Mouse (Mus musculus) CH12.LX (cell line): Measurements from ENCODE around the gene Aaas. TPM values are rescaled to one million over a fixed set of nuclear protein-coding genes. Genes with fewer than 3 reads are reported as not detected.

ENCODE experiments used
- E2F4 ChIP-seq: IDR thresholded peaks from 2 replicates; pipeline ENCODE4 v1.6.1; 2011; ENCODE audit warnings: low read depth, low read length, improper control_type of control experiment; ENCODE audit not compliant: insufficient replicate concordance
- GABPA ChIP-seq: IDR thresholded peaks from 2 replicates; pipeline ENCODE4 v1.6.1; 2012; ENCODE audit warnings: low read depth, low read length, improper control_type of control experiment, inconsistent platforms; ENCODE audit not compliant: insufficient replicate concordance
- MAX ChIP-seq: IDR thresholded peaks from 2 replicates; pipeline ENCODE4 v1.6.1; 2011; ENCODE audit warnings: low read length, improper control_type of control experiment
- MYC ChIP-seq: IDR thresholded peaks from 2 replicates; pipeline ENCODE4 v1.6.1; 2011; ENCODE audit warnings: low read depth, mild to moderate bottlenecking, improper control_type of control experiment, low read length
- POLR2AphosphoS2 ChIP-seq: IDR thresholded peaks from 2 replicates; pipeline ENCODE4 v1.6.1; 2011; ENCODE audit warnings: low read depth, low read length, improper control_type of control experiment
- SIN3A ChIP-seq: IDR thresholded peaks from 2 replicates; pipeline ENCODE4 v1.6.1; 2012; ENCODE audit warnings: low read length, improper control_type of control experiment, inconsistent platforms
- SMC3 ChIP-seq: IDR thresholded peaks from 2 replicates; pipeline ENCODE4 v1.6.1; 2011; ENCODE audit warnings: low read depth, low read length, improper control_type of control experiment
- ZC3H11A ChIP-seq: IDR thresholded peaks from 2 replicates; pipeline ENCODE4 v1.6.1; 2012; ENCODE audit warnings: low read depth, mild to moderate bottlenecking, inconsistent platforms, low read length, improper control_type of control experiment
- polyA plus RNA-seq: library from polyadenylated mRNA; unstranded; fragments of >175 nt; gene quantifications from 2 replicates; pipeline ENCODE4 v1.2.1, GENCODE M21; 2012; ENCODE audit warnings: low read depth; ENCODE audit not compliant: insufficient read length
- total RNA-seq, 2 experiments: library from RNA; depleted of rRNA; stranded (reverse); fragments of 300-350 nt in 1 of 2; fragments of >200 nt in 1 of 2; gene quantifications; 2 replicates each; pipeline ENCODE4 v1.2.3; 2012 to 2014

The Aaas gene
- total and polyA plus RNA-seq, 3 experiments, result 98.3 to 266 (median 126) TPM

GRCm38 (mm10) chr15:102295633-102296367 is 54.8 kb downstream of the Aaas start, which contains the start of gene Espl1 (continued):
- TF ChIP-seq POLR2AphosphoS2 (peak; percentile 66; the same call in 1 of the 2 replicates), SIN3A (peak; percentile 98), MYC (peak; percentile 96), ZC3H11A (no peak), MAX (peak; percentile 99), GABPA (peak; percentile 77; the same call in 1 of the 2 replicates), E2F4 (peak; percentile 98), SMC3 (no peak)

Other genes starting within 250 kb of the Aaas start
Only the 20 nearest of the 21 such genes appear.
- 0.38 TPM in 1 of 2 replicates, not detected in the other for gene Igfbp6, start 206.4 kb downstream of the Aaas start, total RNA-seq (2012; rRNA removed)
- gene Igfbp6, start 206.4 kb downstream of the Aaas start, total RNA-seq (2014; rRNA removed), result not detected in 2 replicates
- gene Igfbp6, start 206.4 kb downstream of the Aaas start, polyA plus RNA-seq, result not detected in 2 replicates
- gene Soat2, start 200.2 kb downstream of the Aaas start, total RNA-seq (2012; rRNA removed), result 3.7 and 10.4 TPM in 2 replicates
- gene Soat2, start 200.2 kb downstream of the Aaas start, total RNA-seq (2014; rRNA removed), result 0.09 and 0.28 TPM in 2 replicates
- 0.56 and 0.65 TPM in 2 replicates for gene Soat2, start 200.2 kb downstream of the Aaas start, polyA plus RNA-seq
- gene Zfp740, start 147.5 kb downstream of the Aaas start, total RNA-seq (2012; rRNA removed), result 30.5 and 32.1 TPM in 2 replicates
- gene Zfp740, start 147.5 kb downstream of the Aaas start, total RNA-seq (2014; rRNA removed), result 46.1 and 51.9 TPM in 2 replicates
- 37.4 and 38.7 TPM in 2 replicates for gene Zfp740, start 147.5 kb downstream of the Aaas start, polyA plus RNA-seq
- gene Csad, start 146.0 kb downstream of the Aaas start, total RNA-seq (2012; rRNA removed), result 2.8 and 4.7 TPM in 2 replicates
- 3.6 and 3.7 TPM in 2 replicates for gene Csad, start 146.0 kb downstream of the Aaas start, total RNA-seq (2014; rRNA removed)
- gene Csad, start 146.0 kb downstream of the Aaas start, polyA plus RNA-seq, result 3.8 and 4.2 TPM in 2 replicates
- 10.1 and 17.7 TPM in 2 replicates for gene Itgb7, start 118.8 kb downstream of the Aaas start, total RNA-seq (2012; rRNA removed)
- gene Itgb7, start 118.8 kb downstream of the Aaas start, total RNA-seq (2014; rRNA removed), result 1.8 and 3.7 TPM in 2 replicates
- gene Itgb7, start 118.8 kb downstream of the Aaas start, polyA plus RNA-seq, result 2.8 and 4.2 TPM in 2 replicates
- gene Rarg, start 93.3 kb downstream of the Aaas start, total RNA-seq (2012; rRNA removed), result 0.64 and 0.76 TPM in 2 replicates
- gene Rarg, start 93.3 kb downstream of the Aaas start, total RNA-seq (2014; rRNA removed), result 0.17 and 0.32 TPM in 2 replicates
- 0.63 and 0.76 TPM in 2 replicates for gene Rarg, start 93.3 kb downstream of the Aaas start, polyA plus RNA-seq
- not detected in 2 replicates for gene Gm9918, start 80.2 kb downstream of the Aaas start, total RNA-seq (2012; rRNA removed)
- gene Gm9918, start 80.2 kb downstream of the Aaas start, total RNA-seq (2014; rRNA removed), result not detected in 2 replicates
- not detected in 2 replicates for gene Gm9918, start 80.2 kb downstream of the Aaas start, polyA plus RNA-seq
- 31.1 and 37.1 TPM in 2 replicates for gene Mfsd5, start 71.3 kb downstream of the Aaas start, total RNA-seq (2012; rRNA removed)
- gene Mfsd5, start 71.3 kb downstream of the Aaas start, total RNA-seq (2014; rRNA removed), result 43.7 and 51.8 TPM in 2 replicates
- 76.2 and 90.6 TPM in 2 replicates for gene Mfsd5, start 71.3 kb downstream of the Aaas start, polyA plus RNA-seq
- gene Espl1, start 54.5 kb downstream of the Aaas start, total RNA-seq (2012; rRNA removed), result 51.0 and 64.6 TPM in 2 replicates
- 41.0 and 41.3 TPM in 2 replicates for gene Espl1, start 54.5 kb downstream of the Aaas start, total RNA-seq (2014; rRNA removed)
- gene Espl1, start 54.5 kb downstream of the Aaas start, polyA plus RNA-seq, result 80.7 and 110 TPM in 2 replicates
- 265 and 269 TPM in 2 replicates for gene Pfdn5, start 24.7 kb downstream of the Aaas start, total RNA-seq (2012; rRNA removed)
- 296 and 371 TPM in 2 replicates for gene Pfdn5, start 24.7 kb downstream of the Aaas start, total RNA-seq (2014; rRNA removed)
- 356 and 502 TPM in 2 replicates for gene Pfdn5, start 24.7 kb downstream of the Aaas start, polyA plus RNA-seq
- 105 and 126 TPM in 2 replicates for gene Myg1, start 19.1 kb downstream of the Aaas start, total RNA-seq (2012; rRNA removed)
- 121 and 133 TPM in 2 replicates for gene Myg1, start 19.1 kb downstream of the Aaas start, total RNA-seq (2014; rRNA removed)
- gene Myg1, start 19.1 kb downstream of the Aaas start, polyA plus RNA-seq, result 132 and 166 TPM in 2 replicates
- 0.04 TPM in 1 of 2 replicates, not detected in the other for gene Sp7, start 16.4 kb upstream of the Aaas start, total RNA-seq (2012; rRNA removed)
- gene Sp7, start 16.4 kb upstream of the Aaas start, total RNA-seq (2014; rRNA removed), result not detected in 2 replicates
- not detected in 2 replicates for gene Sp7, start 16.4 kb upstream of the Aaas start, polyA plus RNA-seq
- gene Sp1, start 55.4 kb upstream of the Aaas start, total RNA-seq (2012; rRNA removed), result 23.3 and 23.5 TPM in 2 replicates
- 22.3 and 27.1 TPM in 2 replicates for gene Sp1, start 55.4 kb upstream of the Aaas start, total RNA-seq (2014; rRNA removed)
- gene Sp1, start 55.4 kb upstream of the Aaas start, polyA plus RNA-seq, result 25.6 and 31.8 TPM in 2 replicates
- gene Amhr2, start 94.6 kb upstream of the Aaas start, total RNA-seq (2012; rRNA removed), result not detected in 2 replicates
- gene Amhr2, start 94.6 kb upstream of the Aaas start, total RNA-seq (2014; rRNA removed), result not detected in 2 replicates
- gene Amhr2, start 94.6 kb upstream of the Aaas start, polyA plus RNA-seq, result not detected in 2 replicates
- gene Prr13, start 108.3 kb upstream of the Aaas start, total RNA-seq (2012; rRNA removed), result 34.5 and 36.4 TPM in 2 replicates
- gene Prr13, start 108.3 kb upstream of the Aaas start, total RNA-seq (2014; rRNA removed), result 26.1 and 32.2 TPM in 2 replicates
- gene Prr13, start 108.3 kb upstream of the Aaas start, polyA plus RNA-seq, result 94.8 and 131 TPM in 2 replicates
- 263 and 281 TPM in 2 replicates for gene Pcbp2, start 119.8 kb upstream of the Aaas start, total RNA-seq (2012; rRNA removed)
- gene Pcbp2, start 119.8 kb upstream of the Aaas start, total RNA-seq (2014; rRNA removed), result 308 and 379 TPM in 2 replicates
- gene Pcbp2, start 119.8 kb upstream of the Aaas start, polyA plus RNA-seq, result 1,350 and 1,545 TPM in 2 replicates
- gene Gm10337, start 153.0 kb upstream of the Aaas start, total RNA-seq (2012; rRNA removed), result not detected in 2 replicates
- gene Gm10337, start 153.0 kb upstream of the Aaas start, total RNA-seq (2014; rRNA removed), result not detected in 2 replicates
- gene Gm10337, start 153.0 kb upstream of the Aaas start, polyA plus RNA-seq, result not detected in 2 replicates
- 2.8 and 3.0 TPM in 2 replicates for gene Map3k12, start 166.3 kb upstream of the Aaas start, total RNA-seq (2012; rRNA removed)
- gene Map3k12, start 166.3 kb upstream of the Aaas start, total RNA-seq (2014; rRNA removed), result 1.4 and 1.5 TPM in 2 replicates
- 2.3 and 3.0 TPM in 2 replicates for gene Map3k12, start 166.3 kb upstream of the Aaas start, polyA plus RNA-seq
- 75.6 and 95.5 TPM in 2 replicates for gene Tarbp2, start 167.4 kb upstream of the Aaas start, total RNA-seq (2012; rRNA removed)
- gene Tarbp2, start 167.4 kb upstream of the Aaas start, total RNA-seq (2014; rRNA removed), result 53.1 and 62.2 TPM in 2 replicates
- 105 and 136 TPM in 2 replicates for gene Tarbp2, start 167.4 kb upstream of the Aaas start, polyA plus RNA-seq
- gene Npff, start 174.2 kb upstream of the Aaas start, total RNA-seq (2012; rRNA removed), result 0.76 and 1.0 TPM in 2 replicates
- gene Npff, start 174.2 kb upstream of the Aaas start, total RNA-seq (2014; rRNA removed), result 0.82 and 1.1 TPM in 2 replicates
- 2.1 and 2.7 TPM in 2 replicates for gene Npff, start 174.2 kb upstream of the Aaas start, polyA plus RNA-seq